Mouse (Mus musculus) kidney, adult 2 months (tissue): ENCODE measurements around the gene Comt.

Experiments used
- CTCF ChIP-seq: fragments of 200-500 bp; conservative IDR thresholded peaks from 2 replicates; pipeline ENCODE4 v1.5.1; 2011; ENCODE audit warnings: low read depth, mild to moderate bottlenecking, control low read depth, low read length, moderate library complexity, mixed read lengths; ENCODE audit not compliant: insufficient read depth, insufficient read length
- POLR2A ChIP-seq: fragments of 200-500 bp; IDR thresholded peaks from one replicate; pipeline ENCODE4 v1.6.1; 2011; ENCODE audit warnings: low read depth, low read length, control low read depth

GRCm38 (mm10) chr16:18391728-18392127, 34.9 kb downstream of the Comt start:
- TF ChIP-seq CTCF = no peak
- no peak for TF ChIP-seq POLR2A
